In the genomic region with DNA sequence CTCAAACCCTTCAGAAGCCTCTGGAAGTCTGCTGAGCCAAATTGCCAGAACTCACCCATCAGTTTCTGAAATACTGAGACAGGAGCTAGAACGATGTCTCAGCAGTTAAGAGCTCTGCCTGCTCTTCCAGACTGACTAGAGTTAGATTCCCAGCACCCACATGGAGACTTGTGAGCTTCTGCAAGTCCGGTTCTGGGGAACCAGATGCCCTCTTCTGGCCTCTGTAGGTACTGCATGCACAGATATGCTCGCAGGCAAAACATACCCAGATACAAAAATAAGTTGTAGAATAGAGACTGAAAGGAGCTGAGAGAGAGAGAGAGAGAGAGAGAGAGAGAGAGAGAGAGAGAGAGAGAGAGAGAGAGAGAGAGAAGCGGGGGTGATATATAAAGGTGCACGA, we compare ENCODE assay signal across 10 mouse cellular contexts. TPM values are rescaled to one million over a fixed set of nuclear protein-coding genes. Genes with fewer than 3 reads are reported as not detected.
DNase-seq lines count a peak whose midpoint lies in the region; ATAC-seq and TF ChIP-seq lines count a peak whose summit lies in the region.
"Had no signal": no experiment of that assay in that cellular context is flagged by ENCODE, and none has a peak within 500 bp of the region (broad histone marks: within the 10 kb centered on the region; RNA-seq: fewer than 3 reads in every experiment).

No protein-coding gene starts in this region.

- H3K27ac ChIP-seq in gastrocnemius, adult 2 months = no peak overlapping the region
- H3K27ac ChIP-seq in lung, embryonic 14.5 days (ENCODE audit: low read depth) = no peak overlapping the region
- H3K27ac ChIP-seq in MEL (ENCODE audit: control insufficient read depth, low read depth, low read length) = no peak overlapping the region

- H3K9me3 ChIP-seq in lung, embryonic 14.5 days (ENCODE audit: low read depth, low read length) = no peaks in the 10 kb centered on the region
- H3K9me3 ChIP-seq in MEL (replicated peaks; ENCODE audit: insufficient read depth, low read length) = no peaks in the 10 kb centered on the region

- TF ChIP-seq RAD21 in MEL (IDR thresholded peaks at IDR 0.05; ENCODE audit: low read depth, low read length) = no peak

- no peak overlapping the region for H3K9ac ChIP-seq in lung, embryonic 14.5 days
- H3K9ac ChIP-seq in MEL (ENCODE audit: control insufficient read depth, low read depth, low read length, poor library complexity, severe bottlenecking) = no peak overlapping the region

- no peaks in the 10 kb centered on the region for H3K36me3 ChIP-seq in lung, embryonic 14.5 days (ENCODE audit: insufficient read depth)
- H3K36me3 ChIP-seq in MEL (ENCODE audit: control insufficient read depth in 1 of 2, insufficient read depth in 2 of 2, low read length in 2 of 2) = peaks cover 0 to 11% of the 10 kb centered on the region in 2 experiments; a peak in 2 of 4 replicates

- 73% methylated on average over 5 of the region's 5 CpGs for WGBS in lung, embryonic 14.5 days

- peaks cover 3% of the 10 kb centered on the region for H3K79me2 ChIP-seq in MEL (ENCODE audit: control insufficient read depth, insufficient read depth, low read length, poor library complexity)

- H3K4me3 ChIP-seq in gastrocnemius, adult 2 months = no peak overlapping the region
- H3K4me3 ChIP-seq in lung, embryonic 14.5 days (ENCODE audit: low read depth, low read length) = no peak overlapping the region
- no peak overlapping the region for H3K4me3 ChIP-seq in MEL (ENCODE audit: control insufficient read depth in 1 of 2, insufficient read depth in 1 of 2, low read depth in 2 of 2, low read length in 2 of 2)

- H3K4me1 ChIP-seq in lung, embryonic 14.5 days (ENCODE audit: insufficient read depth) = no peaks in the 10 kb centered on the region
- peaks cover 0 to 18% of the 10 kb centered on the region in 2 experiments; a peak in 3 of 4 replicates for H3K4me1 ChIP-seq in MEL (ENCODE audit: control insufficient read depth in 1 of 2, insufficient read depth in 2 of 2, low read length in 2 of 2)

- no peak for TF ChIP-seq EP300 in MEL (IDR thresholded peaks at IDR 0.05; ENCODE audit: low read depth in 1 of 2, low read length in 2 of 2)

- TF ChIP-seq POLR2A in MEL (IDR thresholded peaks at IDR 0.05; ENCODE audit: control insufficient read depth in 1 of 2, insufficient read depth in 1 of 2, low read depth in 1 of 2, low read length in 2 of 2, poor library complexity in 1 of 2) = no peak

- no peak for DNase-seq in gastrocnemius, adult 2 months
- no peak for DNase-seq in gastrocnemius, postnatal 14 days
- no peak for DNase-seq in lung, embryonic 14.5 days
- DNase-seq in lung, postnatal 10 days = no peak
- DNase-seq in MEL (ENCODE audit: low read depth, low spot score) = peak; percentile 63
- peak; percentile 62 for DNase-seq in naive thymus-derived CD4-positive, alpha-beta T cell, adult 2 months (ENCODE audit: low read depth)
- no peak for DNase-seq in adrenal gland, postnatal 25 days
- no peak for DNase-seq in cerebellum, adult 8-10 months
- DNase-seq: adrenal gland, postnatal 36 days; heart, postnatal 14 days had no signal

- intact Hi-C loops in gastrocnemius, adult 2 months (cut with DNase I) = no loop called here
- intact Hi-C loops in gastrocnemius, postnatal 14 days (cut with DNase I; ENCODE audit: low total_unique reads) = no loop called here

- TF ChIP-seq CTCF in gastrocnemius, adult 2 months (IDR thresholded peaks at IDR 0.05) = peak; percentile 48
- peak; percentile 32; the same call in 1 of the 2 replicates for TF ChIP-seq CTCF in lung, embryonic 14.5 days (IDR thresholded peaks at IDR 0.05; ENCODE audit: low read depth)
- peak; percentile 25 to 53 (median 43); a peak in 4 of 6 replicates for TF ChIP-seq CTCF in MEL (IDR thresholded peaks at IDR 0.05 in 2 of 3, conservative IDR thresholded peaks at IDR 0.05 in 1 of 3; ENCODE audit: control insufficient read depth in 1 of 3, insufficient read depth in 1 of 3, low read depth in 2 of 3, low read length in 3 of 3, poor library complexity in 1 of 3, severe bottlenecking in 1 of 3)

- H3K27me3 ChIP-seq in lung, embryonic 14.5 days (ENCODE audit: insufficient read depth, low read length) = no peaks in the 10 kb centered on the region
- no peaks in the 10 kb centered on the region for H3K27me3 ChIP-seq in MEL (ENCODE audit: control insufficient read depth in 1 of 2, insufficient read depth in 2 of 2, low read length in 2 of 2)

- H3K4me2 ChIP-seq in lung, embryonic 14.5 days = no peak overlapping the region

- ATAC-seq in lung, embryonic 14.5 days (ENCODE audit: insufficient read depth) = no peak

TF ChIP-seq in MEL, 35 proteins besides CTCF, POLR2A, EP300 and RAD21:
- TF ChIP-seq CHD1 (IDR thresholded peaks at IDR 0.05; ENCODE audit: low read depth, low read length) = no peak
- no peak for TF ChIP-seq SIN3A (IDR thresholded peaks at IDR 0.05; ENCODE audit: low read length)
- no peak for TF ChIP-seq TAL1 (IDR thresholded peaks at IDR 0.05; ENCODE audit: low read length)
- no peak for TF ChIP-seq GABPA (IDR thresholded peaks at IDR 0.05; ENCODE audit: low read depth, low read length)
- TF ChIP-seq NRF1 (IDR thresholded peaks at IDR 0.05; ENCODE audit: insufficient read depth, low read depth, low read length, poor library complexity, severe bottlenecking) = no peak
- no peak for TF ChIP-seq HCFC1 (IDR thresholded peaks at IDR 0.05; ENCODE audit: low read depth, low read length)
- TF ChIP-seq SMC3 (IDR thresholded peaks at IDR 0.05; ENCODE audit: low read depth, low read length) = no peak
- TF ChIP-seq KAT2A (conservative IDR thresholded peaks at IDR 0.05; ENCODE audit: low read depth, low read length) = no peak
- TF ChIP-seq ZC3H11A (IDR thresholded peaks at IDR 0.05; ENCODE audit: low read depth, low read length) = no peak
- no peak for TF ChIP-seq JUND (IDR thresholded peaks at IDR 0.05; ENCODE audit: low read depth, low read length)
- TF ChIP-seq ETS1 (IDR thresholded peaks at IDR 0.05; ENCODE audit: low read depth, low read length) = no peak
- TF ChIP-seq MAFK (IDR thresholded peaks at IDR 0.05; ENCODE audit: borderline replicate concordance, low read depth, low read length) = no peak
- no peak for TF ChIP-seq ZNF384 (IDR thresholded peaks at IDR 0.05; ENCODE audit: low read depth, low read length)
- TF ChIP-seq RCOR1 (IDR thresholded peaks at IDR 0.05; ENCODE audit: low read depth, low read length) = no peak

RNA-seq across cellular contexts. Expression of a gene that starts 24.5 kb away (rescaled TPM):
- total RNA-seq in gastrocnemius, adult 2 months (2021) = 1 to 10 TPM; 4.1 to 4.7 TPM
- 1 to 10 TPM; 5.7 TPM for total RNA-seq in gastrocnemius, postnatal 14 days (2021)
- 0.29 and 0.39 TPM in 2 replicates for polyA plus RNA-seq in lung, embryonic 14.5 days (2014; fragmentation: Nextera tagmentation; extraction: Ambion mirVana)
- total RNA-seq in MEL (2012; rRNA removed) = 4.9 and 7.9 TPM in 2 replicates
- 10 to 100 TPM in 1 of 2 experiments, not detected in 1; 10.7 TPM for polyA plus RNA-seq in MEL (2012; ENCODE audit: insufficient read depth in 1 of 2, insufficient read length in 2 of 2, low read depth in 1 of 2, low replicate concordance in 2 of 2, missing spikeins in 1 of 2)
- 8.6 and 14.8 TPM in 2 replicates for total RNA-seq in adrenal gland, postnatal 25 days (2021)

RNA-seq across cellular contexts. Expression of a gene that starts 47.4 kb away (rescaled TPM):
- 10 to 100 TPM; 57.2 to 72.1 TPM for total RNA-seq in gastrocnemius, adult 2 months (2021)
- 10 to 100 TPM; 66.0 to 67.1 TPM for total RNA-seq in gastrocnemius, postnatal 14 days (2021)
- 177 and 186 TPM in 2 replicates for polyA plus RNA-seq in lung, embryonic 14.5 days (2014; fragmentation: Nextera tagmentation; extraction: Ambion mirVana)
- total RNA-seq in MEL (2012; rRNA removed) = 95.8 and 108 TPM in 2 replicates
- 100 to 1,000 TPM in 1 of 2 experiments, not detected in 1; 291 TPM for polyA plus RNA-seq in MEL (2012; ENCODE audit: insufficient read depth in 1 of 2, insufficient read length in 2 of 2, low read depth in 1 of 2, low replicate concordance in 2 of 2, missing spikeins in 1 of 2)
- total RNA-seq in adrenal gland, postnatal 25 days (2021) = 183 and 235 TPM in 2 replicates

Comparison
In these comparisons a context has a peak if more than half of its experiments do, and no peak if none do; other contexts are left out.
1. DNase-seq: peak in MEL (single experiment) and naive thymus-derived CD4-positive, alpha-beta T cell, adult 2 months (single experiment); none in gastrocnemius, adult 2 months (single experiment), gastrocnemius, postnatal 14 days (single experiment), lung, embryonic 14.5 days (single experiment), lung, postnatal 10 days (single experiment), adrenal gland, postnatal 25 days (single experiment) and cerebellum, adult 8-10 months (single experiment).
2. Peak in every context shown above with its lines, with median percentiles within 50 percentile points of each other: CTCF ChIP-seq.